Mouse (Mus musculus): Measurements from ENCODE around the gene Ugt2b1. TPM values are rescaled to one million over a fixed set of nuclear protein-coding genes. Genes with fewer than 3 reads are reported as not detected.
"Not testable (repeated sequence)": the region's sequence is repeated elsewhere in the genome, so short reads cannot be mapped to it uniquely, and the experiment has no call there.

Gene Ugt2b1
- polyA plus RNA-seq (2016; fragmentation: Nextera tagmentation; extraction: Ambion mirVana) = not detected in 2 replicates

GRCm38 (mm10) chr5:86926426-86926825 is at the start of gene Ugt2b1:
Gene Ugt2b1, minus strand, starts transcription at chr5:86926530.
- WGBS = 78% methylated on average over 2 of the region's 2 CpGs
- ATAC-seq (ENCODE audit: low FRiP score) = no peak
- Histone ChIP-seq H3K9ac (no peak within 1 kb of the TSS), H3K9me3 (no peaks in the 10 kb centered on the region), H3K27ac (no peak within 1 kb of the TSS), H3K4me3 (replicated peaks) (no peak within 1 kb of the TSS), H3K4me1 (no peaks in the 10 kb centered on the region), H3K27me3 (no peaks in the 10 kb centered on the region), H3K36me3 (replicated peaks) (no peaks in the 10 kb centered on the region), H3K4me2 (no peak within 1 kb of the TSS)

GRCm38 (mm10) chr5:86967271-86967670 is 40.9 kb upstream of the Ugt2b1 start:
- 93% methylated on average over 5 of the region's 5 CpGs for WGBS
- H3K27me3 ChIP-seq; H3K27ac ChIP-seq; H3K4me3 ChIP-seq (replicated peaks); ATAC-seq (ENCODE audit: low FRiP score); H3K9ac ChIP-seq; H3K4me2 ChIP-seq; H3K4me1 ChIP-seq; H3K36me3 ChIP-seq (replicated peaks); H3K9me3 ChIP-seq: not testable (repeated sequence)

GRCm38 (mm10) chr5:86962849-86963248 is 36.5 kb upstream of the Ugt2b1 start:
- H3K4me1 ChIP-seq; H3K4me2 ChIP-seq; ATAC-seq (ENCODE audit: low FRiP score); H3K4me3 ChIP-seq (replicated peaks); H3K9me3 ChIP-seq; H3K27me3 ChIP-seq; H3K36me3 ChIP-seq (replicated peaks); H3K9ac ChIP-seq; H3K27ac ChIP-seq: not testable (repeated sequence)
- 95% methylated on average over 1 of the region's 1 CpGs for WGBS

GRCm38 (mm10) chr5:86961587-86962358 is 35.4 kb upstream of the Ugt2b1 start:
- Histone ChIP-seq H3K27me3 (no peaks in the 10 kb centered on the region), H3K36me3 (replicated peaks) (no peaks in the 10 kb centered on the region), H3K4me2 (no peak overlapping the region), H3K4me1 (no peaks in the 10 kb centered on the region), H3K27ac (no peak overlapping the region), H3K9ac (no peak overlapping the region), H3K9me3 (no peaks in the 10 kb centered on the region), H3K4me3 (replicated peaks) (no peak overlapping the region)
- no peak for ATAC-seq (ENCODE audit: low FRiP score)
- WGBS = 85% methylated on average over 3 of the region's 3 CpGs

- Histone ChIP-seq H3K9ac (no peak overlapping the region), H3K4me2 (no peak overlapping the region), H3K9me3 (no peaks in the 10 kb centered on the region), H3K27ac (no peak overlapping the region), H3K4me1 (no peaks in the 10 kb centered on the region), H3K4me3 (replicated peaks) (no peak overlapping the region), H3K27me3 (no peaks in the 10 kb centered on the region), H3K36me3 (replicated peaks) (no peaks in the 10 kb centered on the region)
- no peak for ATAC-seq (ENCODE audit: low FRiP score)
- WGBS = 89% methylated on average over 3 of the region's 3 CpGs
These were observed 34.2 kb upstream of the Ugt2b1 start for GRCm38 (mm10) chr5:86960504-86960903.

- Histone ChIP-seq H3K4me1 (no peaks in the 10 kb centered on the region), H3K9ac (no peak overlapping the region), H3K4me2 (no peak overlapping the region), H3K27ac (no peak overlapping the region), H3K4me3 (replicated peaks) (no peak overlapping the region), H3K36me3 (replicated peaks) (no peaks in the 10 kb centered on the region), H3K27me3 (no peaks in the 10 kb centered on the region), H3K9me3 (no peaks in the 10 kb centered on the region)
- ATAC-seq (ENCODE audit: low FRiP score) = no peak
- 87% methylated on average over 2 of the region's 2 CpGs for WGBS
These were observed 15.8 kb upstream of the Ugt2b1 start for GRCm38 (mm10) chr5:86942111-86942510.

GRCm38 (mm10) chr5:86920661-86921233 is 5.6 kb downstream of the Ugt2b1 start:
- Histone ChIP-seq H3K4me2 (no peak overlapping the region), H3K4me1 (no peaks in the 10 kb centered on the region), H3K27ac (no peak overlapping the region), H3K4me3 (replicated peaks) (no peak overlapping the region), H3K9me3 (no peaks in the 10 kb centered on the region), H3K9ac (no peak overlapping the region), H3K27me3 (no peaks in the 10 kb centered on the region), H3K36me3 (replicated peaks) (no peaks in the 10 kb centered on the region)
- ATAC-seq (ENCODE audit: low FRiP score) = no peak
- WGBS = 77% methylated on average over 3 of the region's 3 CpGs

GRCm38 (mm10) chr5:86911357-86912099 is 14.8 kb downstream of the Ugt2b1 start:
- Histone ChIP-seq H3K27ac (no peak overlapping the region), H3K4me2 (no peak overlapping the region), H3K9me3 (no peaks in the 10 kb centered on the region), H3K4me1 (no peaks in the 10 kb centered on the region), H3K27me3 (no peaks in the 10 kb centered on the region), H3K4me3 (replicated peaks) (no peak overlapping the region), H3K9ac (no peak overlapping the region), H3K36me3 (replicated peaks) (no peaks in the 10 kb centered on the region)
- ATAC-seq (ENCODE audit: low FRiP score) = no peak
- WGBS = 86% methylated on average over 3 of the region's 3 CpGs

GRCm38 (mm10) chr5:86910770-86911169 is 15.6 kb downstream of the Ugt2b1 start:
- no peaks in the 10 kb centered on the region for H3K27me3 ChIP-seq
- H3K27ac ChIP-seq = no peak overlapping the region
- no peak for ATAC-seq (ENCODE audit: low FRiP score)
- no peak overlapping the region for H3K9ac ChIP-seq
- no peaks in the 10 kb centered on the region for H3K36me3 ChIP-seq (replicated peaks)
- H3K9me3 ChIP-seq = no peaks in the 10 kb centered on the region
- WGBS = 84% methylated on average over 1 of the region's 1 CpGs
- no peaks in the 10 kb centered on the region for H3K4me1 ChIP-seq
- no peak overlapping the region for H3K4me2 ChIP-seq
- H3K4me3 ChIP-seq (replicated peaks) = no peak overlapping the region

GRCm38 (mm10) chr5:86906758-86907157 is 19.6 kb downstream of the Ugt2b1 start, which contains the start of gene Ugt2b34:
Gene Ugt2b34, minus strand, starts transcription at chr5:86906937.
- Histone ChIP-seq H3K27me3 (no peaks in the 10 kb centered on the region), H3K36me3 (replicated peaks) (no peaks in the 10 kb centered on the region), H3K27ac (no peak within 1 kb of the TSS), H3K4me3 (replicated peaks) (no peak within 1 kb of the TSS), H3K4me1 (no peaks in the 10 kb centered on the region), H3K9ac (no peak within 1 kb of the TSS), H3K9me3 (no peaks in the 10 kb centered on the region), H3K4me2 (no peak within 1 kb of the TSS)
- WGBS = 77% methylated on average over 1 of the region's 1 CpGs
- ATAC-seq (ENCODE audit: low FRiP score) = no peak

- 87% methylated on average over 1 of the region's 1 CpGs for WGBS
- Histone ChIP-seq H3K27me3 (no peaks in the 10 kb centered on the region), H3K9me3 (no peaks in the 10 kb centered on the region), H3K9ac (no peak overlapping the region), H3K27ac (no peak overlapping the region), H3K36me3 (replicated peaks) (no peaks in the 10 kb centered on the region), H3K4me1 (no peaks in the 10 kb centered on the region), H3K4me3 (replicated peaks) (no peak overlapping the region), H3K4me2 (no peak overlapping the region)
- ATAC-seq (ENCODE audit: low FRiP score) = no peak
These were observed 36.4 kb downstream of the Ugt2b1 start for GRCm38 (mm10) chr5:86889933-86890332.

- Histone ChIP-seq H3K4me1 (no peaks in the 10 kb centered on the region), H3K4me2 (no peak overlapping the region), H3K9me3 (no peaks in the 10 kb centered on the region), H3K36me3 (replicated peaks) (no peaks in the 10 kb centered on the region), H3K9ac (no peak overlapping the region), H3K27ac (no peak overlapping the region), H3K4me3 (replicated peaks) (no peak overlapping the region), H3K27me3 (no peaks in the 10 kb centered on the region)
- WGBS = 79% methylated on average over 1 of the region's 1 CpGs
- ATAC-seq (ENCODE audit: low FRiP score) = no peak
These were observed 37.9 kb downstream of the Ugt2b1 start for GRCm38 (mm10) chr5:86888420-86888819.

Measured in forebrain, embryonic 12.5 days (tissue).